Mouse (Mus musculus): ENCODE measurements around the gene Tgfbr3. TPM values are rescaled to one million over a fixed set of nuclear protein-coding genes. Genes with fewer than 3 reads are reported as not detected.

Tgfbr3 gene
- polyA plus RNA-seq, 1 experiment from 2014 or later, result 19.2 TPM

GRCm38 (mm10) chr5:107176796-107177195 lies 112.6 kb downstream of the Tgfbr3 start:
- H3K36me3 ChIP-seq, result no peaks in the 10 kb centered on the region
- no peak overlapping the region for H3K4me2 ChIP-seq
- H3K9me3 ChIP-seq (replicated peaks), result no peaks in the 10 kb centered on the region
- 72% methylated on average over 4 of the region's 4 CpGs for WGBS (ENCODE audit: insufficient replicate concordance)
- no peak overlapping the region for H3K9ac ChIP-seq
- H3K27me3 ChIP-seq (replicated peaks), result no peaks in the 10 kb centered on the region
- no peak overlapping the region for H3K4me3 ChIP-seq
- peaks cover 44% of the 10 kb centered on the region for H3K4me1 ChIP-seq
- no peak for ATAC-seq
- no peak overlapping the region for H3K27ac ChIP-seq

- H3K4me1 ChIP-seq, result peaks cover 38% of the 10 kb centered on the region
- no peak overlapping the region for H3K4me3 ChIP-seq
- no peaks in the 10 kb centered on the region for H3K27me3 ChIP-seq (replicated peaks)
- no peaks in the 10 kb centered on the region for H3K9me3 ChIP-seq (replicated peaks)
- no peak overlapping the region for H3K27ac ChIP-seq
- 79% methylated on average over 4 of the region's 4 CpGs for WGBS (ENCODE audit: insufficient replicate concordance)
- H3K9ac ChIP-seq, result no peak overlapping the region
- no peak overlapping the region for H3K4me2 ChIP-seq
- H3K36me3 ChIP-seq, result no peaks in the 10 kb centered on the region
- ATAC-seq, result no peak
Observed at GRCm38 (mm10) chr5:107176196-107176595, 113.2 kb downstream of the Tgfbr3 start.

DNA sequence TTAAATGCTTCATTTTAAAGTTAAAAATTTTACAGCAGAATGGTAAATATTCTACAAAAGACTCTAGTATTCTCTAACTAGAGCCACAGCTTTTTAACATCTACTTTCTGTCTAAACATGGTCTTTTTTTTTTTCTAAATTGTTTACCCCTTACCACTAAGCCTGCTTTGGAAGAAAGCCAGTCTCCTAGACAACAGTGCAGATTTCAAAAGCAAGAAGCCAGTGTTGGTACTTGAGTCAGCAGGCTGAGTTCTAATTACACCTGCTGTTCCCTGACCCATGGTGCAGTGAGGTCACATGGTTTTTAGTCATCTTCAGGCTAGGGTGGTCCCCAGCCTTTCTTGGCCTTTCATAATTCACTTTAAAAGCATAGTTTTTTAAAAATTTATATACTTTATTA lies 115.2 kb downstream of the Tgfbr3 start:
- peaks cover 28% of the 10 kb centered on the region for H3K4me1 ChIP-seq
- no peaks in the 10 kb centered on the region for H3K27me3 ChIP-seq (replicated peaks)
- ATAC-seq, result no peak

GRCm38 (mm10) chr5:107173483-107173882 lies 115.9 kb downstream of the Tgfbr3 start:
- Histone ChIP-seq H3K4me2 (no peak overlapping the region), H3K27ac (no peak overlapping the region), H3K9ac (no peak overlapping the region), H3K36me3 (no peaks in the 10 kb centered on the region), H3K4me3 (no peak overlapping the region), H3K4me1 (peaks cover 24% of the 10 kb centered on the region), H3K27me3 (replicated peaks) (no peaks in the 10 kb centered on the region), H3K9me3 (replicated peaks) (no peaks in the 10 kb centered on the region)
- 49% methylated on average over 2 of the region's 2 CpGs for WGBS (ENCODE audit: insufficient replicate concordance)
- ATAC-seq, result peak; percentile 79

More for the DNA sequence above, 115.2 kb downstream of the Tgfbr3 start:
- no peaks in the 10 kb centered on the region for H3K36me3 ChIP-seq
- H3K27ac ChIP-seq, result no peak overlapping the region
- no peak overlapping the region for H3K4me2 ChIP-seq
- no peak overlapping the region for H3K9ac ChIP-seq
- H3K9me3 ChIP-seq (replicated peaks), result no peaks in the 10 kb centered on the region
- H3K4me3 ChIP-seq, result no peak overlapping the region

- Histone ChIP-seq H3K27ac (no peak overlapping the region), H3K27me3 (replicated peaks) (no peaks in the 10 kb centered on the region), H3K4me3 (no peak overlapping the region), H3K9ac (no peak overlapping the region), H3K9me3 (replicated peaks) (no peaks in the 10 kb centered on the region), H3K4me1 (peaks cover 24% of the 10 kb centered on the region), H3K36me3 (no peaks in the 10 kb centered on the region), H3K4me2 (no peak overlapping the region)
- 84% methylated on average over 7 of the region's 7 CpGs for WGBS (ENCODE audit: insufficient replicate concordance)
- ATAC-seq, result no peak
Observed at GRCm38 (mm10) chr5:107171861-107172260, 117.6 kb downstream of the Tgfbr3 start.

- 80% methylated on average over 5 of the region's 5 CpGs for WGBS (ENCODE audit: insufficient replicate concordance)
- no peak overlapping the region for H3K27ac ChIP-seq
- H3K4me2 ChIP-seq, result no peak overlapping the region
- no peak overlapping the region for H3K4me3 ChIP-seq
- H3K4me1 ChIP-seq, result peaks cover 33% of the 10 kb centered on the region
- H3K27me3 ChIP-seq (replicated peaks), result no peaks in the 10 kb centered on the region
- ATAC-seq, result no peak
- no peaks in the 10 kb centered on the region for H3K9me3 ChIP-seq (replicated peaks)
- H3K36me3 ChIP-seq, result no peaks in the 10 kb centered on the region
- H3K9ac ChIP-seq, result no peak overlapping the region
Observed at GRCm38 (mm10) chr5:107169796-107170195, 119.6 kb downstream of the Tgfbr3 start.

GRCm38 (mm10) chr5:107167872-107168300 lies 121.5 kb downstream of the Tgfbr3 start:
- Histone ChIP-seq H3K9ac (no peak overlapping the region), H3K4me3 (no peak overlapping the region), H3K36me3 (no peaks in the 10 kb centered on the region), H3K27me3 (replicated peaks) (no peaks in the 10 kb centered on the region), H3K27ac (peak overlapping the region; percentile 36; the same call in 1 of the 2 replicates), H3K9me3 (replicated peaks) (no peaks in the 10 kb centered on the region), H3K4me2 (no peak overlapping the region), H3K4me1 (peaks cover 34% of the 10 kb centered on the region)
- no peak for ATAC-seq
- 71% methylated on average over 8 of the region's 8 CpGs for WGBS (ENCODE audit: insufficient replicate concordance)

- Histone ChIP-seq H3K4me3 (no peak overlapping the region), H3K9ac (no peak overlapping the region), H3K4me1 (peaks cover 34% of the 10 kb centered on the region), H3K27me3 (replicated peaks) (no peaks in the 10 kb centered on the region), H3K27ac (0 out of 2 replicates have a peak overlapping the region, but pooled peaks have one; percentile 15), H3K9me3 (replicated peaks) (no peaks in the 10 kb centered on the region), H3K36me3 (no peaks in the 10 kb centered on the region), H3K4me2 (no peak overlapping the region)
- 64% methylated on average over 12 of the region's 12 CpGs for WGBS (ENCODE audit: insufficient replicate concordance)
- ATAC-seq, result no peak
Observed at GRCm38 (mm10) chr5:107167373-107167772, 122.1 kb downstream of the Tgfbr3 start.

GRCm38 (mm10) chr5:107166659-107167370 lies 122.6 kb downstream of the Tgfbr3 start:
- no peak for ATAC-seq
- H3K4me2 ChIP-seq, result no peak overlapping the region
- no peaks in the 10 kb centered on the region for H3K36me3 ChIP-seq

GRCm38 (mm10) chr5:107165734-107166133 lies 123.7 kb downstream of the Tgfbr3 start:
- Histone ChIP-seq H3K36me3 (no peaks in the 10 kb centered on the region), H3K4me2 (no peak overlapping the region), H3K9me3 (replicated peaks) (no peaks in the 10 kb centered on the region), H3K4me1 (peaks cover 34% of the 10 kb centered on the region), H3K27me3 (replicated peaks) (no peaks in the 10 kb centered on the region), H3K9ac (no peak overlapping the region), H3K27ac (no peak overlapping the region), H3K4me3 (no peak overlapping the region)
- no peak for ATAC-seq
- 65% methylated on average over 7 of the region's 7 CpGs for WGBS (ENCODE audit: insufficient replicate concordance)

More at GRCm38 (mm10) chr5:107166659-107167370, 122.6 kb downstream of the Tgfbr3 start:
- Histone ChIP-seq H3K9ac (no peak overlapping the region), H3K9me3 (replicated peaks) (no peaks in the 10 kb centered on the region), H3K27me3 (replicated peaks) (no peaks in the 10 kb centered on the region), H3K4me3 (no peak overlapping the region), H3K4me1 (peaks cover 34% of the 10 kb centered on the region), H3K27ac (0 out of 2 replicates have a peak overlapping the region, but pooled peaks have one; percentile 15)
- WGBS (ENCODE audit: insufficient replicate concordance), result 57% methylated on average over 11 of the region's 11 CpGs

DNA sequence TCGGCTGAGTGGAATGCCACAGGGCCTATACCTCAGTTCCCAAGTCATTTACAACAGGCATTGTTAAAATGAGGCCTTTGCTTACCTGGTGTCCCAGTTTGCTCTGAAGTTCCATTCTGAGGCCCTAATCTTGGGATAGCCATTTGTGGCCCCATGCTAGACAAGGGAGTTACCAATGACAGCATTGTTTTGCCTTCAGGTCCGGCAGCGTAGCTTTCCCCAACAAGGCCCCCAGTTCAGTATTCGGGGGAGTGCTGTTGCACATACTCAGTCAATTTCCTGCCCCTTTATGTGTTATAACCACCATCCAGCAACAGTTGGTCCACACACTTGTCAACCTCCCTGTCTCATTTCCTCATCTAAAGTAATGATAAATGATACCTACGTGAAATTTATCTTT lies 124.2 kb downstream of the Tgfbr3 start:
- Histone ChIP-seq H3K9me3 (replicated peaks) (no peaks in the 10 kb centered on the region), H3K4me1 (peaks cover 34% of the 10 kb centered on the region), H3K27ac (no peak overlapping the region), H3K4me3 (no peak overlapping the region), H3K36me3 (no peaks in the 10 kb centered on the region), H3K4me2 (no peak overlapping the region), H3K27me3 (replicated peaks) (no peaks in the 10 kb centered on the region), H3K9ac (no peak overlapping the region)
- 70% methylated on average over 5 of the region's 5 CpGs for WGBS (ENCODE audit: insufficient replicate concordance)
- no peak for ATAC-seq

DNA sequence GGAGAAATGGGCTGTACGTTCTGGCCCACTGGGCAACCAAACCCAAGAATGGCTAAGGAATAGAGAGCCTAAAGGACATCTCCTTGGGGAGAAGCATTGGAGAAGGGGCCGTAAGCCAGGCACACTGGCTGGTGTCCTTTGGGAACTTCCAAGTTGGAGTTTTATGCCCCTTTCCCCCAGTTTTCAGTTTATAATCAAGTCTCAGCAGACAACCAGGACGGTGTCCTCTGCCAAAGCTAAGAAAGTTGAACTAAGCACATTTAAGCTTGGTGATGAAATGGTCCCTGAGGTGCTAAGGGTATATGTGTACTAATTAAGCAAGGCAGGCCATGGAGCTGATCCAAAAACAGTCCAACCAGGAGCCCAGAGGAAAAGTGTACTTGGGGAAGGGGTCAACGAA lies 124.6 kb downstream of the Tgfbr3 start:
- H3K9me3 ChIP-seq (replicated peaks), result no peaks in the 10 kb centered on the region
- WGBS (ENCODE audit: insufficient replicate concordance), result 83% methylated on average over 4 of the region's 4 CpGs
- no peak overlapping the region for H3K9ac ChIP-seq
- H3K4me2 ChIP-seq, result no peak overlapping the region
- H3K27me3 ChIP-seq (replicated peaks), result no peaks in the 10 kb centered on the region
- no peak overlapping the region for H3K4me3 ChIP-seq
- no peak overlapping the region for H3K27ac ChIP-seq
- H3K4me1 ChIP-seq, result peaks cover 34% of the 10 kb centered on the region
- ATAC-seq, result no peak
- no peaks in the 10 kb centered on the region for H3K36me3 ChIP-seq

GRCm38 (mm10) chr5:107164146-107164545 lies 125.3 kb downstream of the Tgfbr3 start:
- no peaks in the 10 kb centered on the region for H3K27me3 ChIP-seq (replicated peaks)
- WGBS (ENCODE audit: insufficient replicate concordance), result 59% methylated on average over 4 of the region's 4 CpGs
- peaks cover 34% of the 10 kb centered on the region for H3K4me1 ChIP-seq
- H3K27ac ChIP-seq, result no peak overlapping the region
- no peak for ATAC-seq
- no peaks in the 10 kb centered on the region for H3K36me3 ChIP-seq
- no peaks in the 10 kb centered on the region for H3K9me3 ChIP-seq (replicated peaks)
- no peak overlapping the region for H3K9ac ChIP-seq
- H3K4me3 ChIP-seq, result no peak overlapping the region
- H3K4me2 ChIP-seq, result no peak overlapping the region
